Mouse (Mus musculus): ENCODE results near the gene Nat8f2.

DNA sequence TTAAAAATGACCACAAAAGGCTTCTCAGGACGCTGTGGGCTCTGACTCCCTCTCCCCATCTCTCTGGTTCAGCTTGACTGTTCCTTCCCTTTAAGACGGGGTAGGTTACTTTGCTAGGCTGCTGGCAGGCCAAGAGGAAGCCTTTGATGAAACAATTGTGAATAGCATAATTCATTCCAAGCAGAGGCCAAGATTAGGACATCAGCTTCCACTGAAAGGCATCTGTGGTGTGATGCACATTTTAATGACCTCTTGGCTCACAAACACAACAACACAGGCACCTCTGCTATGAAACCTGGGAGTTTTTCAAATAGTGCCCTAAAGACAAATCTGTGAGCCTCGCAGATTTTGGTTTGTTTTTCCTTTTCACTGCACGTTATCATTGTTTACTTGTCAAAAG lies 29.0 kb downstream of the Nat8f2 start:
- TF ChIP-seq CTCF (IDR thresholded peaks at IDR 0.05; ENCODE audit: extremely low read depth, insufficient read depth, insufficient read length, insufficient replicate concordance) (no peak), POLR2A (IDR thresholded peaks at IDR 0.05; ENCODE audit: low read depth, low read length) (no peak)

All from spleen, adult 2 months (tissue).